Mouse (Mus musculus): ENCODE measurements around the gene Lpin3. TPM values are rescaled to one million over a fixed set of nuclear protein-coding genes. Genes with fewer than 3 reads are reported as not detected.

The Lpin3 gene
- polyA plus RNA-seq, 2 experiments = 2.3 to 2.9 TPM

DNA sequence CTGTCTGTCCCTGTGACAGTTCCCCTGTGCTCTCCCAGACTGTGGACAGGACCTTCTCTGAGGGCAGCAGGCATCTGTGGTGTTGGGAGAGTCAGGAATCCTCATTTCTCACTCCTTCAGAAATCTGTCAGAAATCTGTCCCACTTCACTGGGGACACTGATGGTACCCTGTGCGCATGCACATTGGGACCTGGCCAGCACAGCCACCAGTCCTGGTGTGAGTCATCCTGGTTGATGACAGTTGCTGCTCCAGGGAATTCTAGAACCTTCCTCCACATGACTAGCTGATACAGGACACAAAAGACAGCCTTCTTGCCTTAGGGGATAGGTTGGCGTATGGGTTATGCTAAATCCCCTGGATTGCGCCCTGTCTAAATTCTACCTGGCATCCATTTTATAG, 36.8 kb downstream of the Lpin3 start:
- H3K36me3 ChIP-seq (ENCODE audit: control insufficient read depth, insufficient read depth, low read length) = no peaks in the 10 kb centered on the region
- no peak for DNase-seq (ENCODE audit: low spot score)
- H3K9me3 ChIP-seq (ENCODE audit: control insufficient read depth, low read length) = 0 out of 2 replicates have a peak, but pooled peaks cover under 1% of the 10 kb centered on the region
- no peak for TF ChIP-seq POLR2A (IDR thresholded peaks at IDR 0.05; ENCODE audit: borderline replicate concordance, extremely low read depth, insufficient read depth, insufficient read length)
- H3K27me3 ChIP-seq (ENCODE audit: control insufficient read depth, insufficient read depth, low read length) = no peaks in the 10 kb centered on the region
- peaks cover 20% of the 10 kb centered on the region for H3K4me1 ChIP-seq (ENCODE audit: control insufficient read depth, insufficient read depth, low read length)
- WGBS = 93% methylated on average over 3 of the region's 3 CpGs
- no peak overlapping the region for H3K4me2 ChIP-seq (replicated peaks; ENCODE audit: low read depth, low read length, severe bottlenecking)
- H3K4me3 ChIP-seq (replicated peaks; ENCODE audit: low read length) = no peak overlapping the region
- no peak overlapping the region for H3K9ac ChIP-seq (ENCODE audit: low read depth, low read length, severe bottlenecking)
- H3K27ac ChIP-seq (replicated peaks; ENCODE audit: low read depth, low read length) = no peak overlapping the region
- ATAC-seq (ENCODE audit: low FRiP score, low read depth) = no peak

GRCm38 (mm10) chr2:160918154-160918929, 37.9 kb downstream of the Lpin3 start:
- no peak overlapping the region for H3K27ac ChIP-seq (replicated peaks; ENCODE audit: low read depth, low read length)
- ATAC-seq (ENCODE audit: low FRiP score, low read depth) = no peak

DNA sequence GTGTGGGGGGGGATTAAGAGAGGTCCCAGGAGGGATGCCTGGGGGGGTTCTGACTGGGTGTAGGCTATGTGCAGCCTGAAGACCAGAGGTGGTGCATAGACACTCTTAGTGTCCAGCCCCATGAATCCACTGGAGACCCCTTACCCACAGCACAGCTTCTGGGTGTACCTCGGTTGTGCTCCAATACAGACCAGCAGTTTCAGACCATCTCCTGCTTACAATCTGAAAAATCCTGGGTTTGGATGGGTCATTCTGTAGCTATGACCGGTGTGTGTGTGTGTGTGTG, 38.4 kb downstream of the Lpin3 start:
- no peak for ATAC-seq (ENCODE audit: low FRiP score, low read depth)
- no peak for TF ChIP-seq POLR2A (IDR thresholded peaks at IDR 0.05; ENCODE audit: borderline replicate concordance, extremely low read depth, insufficient read depth, insufficient read length)
- 81% methylated on average over 2 of the region's 2 CpGs for WGBS
- no peak overlapping the region for H3K9ac ChIP-seq (ENCODE audit: low read depth, low read length, severe bottlenecking)
- H3K4me3 ChIP-seq (replicated peaks; ENCODE audit: low read length) = no peak overlapping the region
- no peak overlapping the region for H3K4me2 ChIP-seq (replicated peaks; ENCODE audit: low read depth, low read length, severe bottlenecking)
- 0 out of 2 replicates have a peak, but pooled peaks cover 3% of the 10 kb centered on the region for H3K9me3 ChIP-seq (ENCODE audit: control insufficient read depth, low read length)
- H3K27ac ChIP-seq (replicated peaks; ENCODE audit: low read depth, low read length) = no peak overlapping the region
- H3K27me3 ChIP-seq (ENCODE audit: control insufficient read depth, insufficient read depth, low read length) = no peaks in the 10 kb centered on the region
- DNase-seq (ENCODE audit: low spot score) = no peak
- peaks cover 12% of the 10 kb centered on the region for H3K4me1 ChIP-seq (ENCODE audit: control insufficient read depth, insufficient read depth, low read length)
- no peaks in the 10 kb centered on the region for H3K36me3 ChIP-seq (ENCODE audit: control insufficient read depth, insufficient read depth, low read length)

More at GRCm38 (mm10) chr2:160918154-160918929, 37.9 kb downstream of the Lpin3 start:
- Histone ChIP-seq H3K4me2 (replicated peaks; ENCODE audit: low read depth, low read length, severe bottlenecking) (no peak overlapping the region), H3K36me3 (ENCODE audit: control insufficient read depth, insufficient read depth, low read length) (no peaks in the 10 kb centered on the region), H3K4me1 (ENCODE audit: control insufficient read depth, insufficient read depth, low read length) (peaks cover 12% of the 10 kb centered on the region), H3K4me3 (replicated peaks; ENCODE audit: low read length) (no peak overlapping the region), H3K9me3 (ENCODE audit: control insufficient read depth, low read length) (0 out of 2 replicates have a peak, but pooled peaks cover 3% of the 10 kb centered on the region), H3K27me3 (ENCODE audit: control insufficient read depth, insufficient read depth, low read length) (no peaks in the 10 kb centered on the region), H3K9ac (ENCODE audit: low read depth, low read length, severe bottlenecking) (no peak overlapping the region)
- WGBS = 67% methylated on average over 8 of the region's 8 CpGs
- no peak for DNase-seq (ENCODE audit: low spot score)
- no peak for TF ChIP-seq POLR2A (IDR thresholded peaks at IDR 0.05; ENCODE audit: borderline replicate concordance, extremely low read depth, insufficient read depth, insufficient read length)

DNA sequence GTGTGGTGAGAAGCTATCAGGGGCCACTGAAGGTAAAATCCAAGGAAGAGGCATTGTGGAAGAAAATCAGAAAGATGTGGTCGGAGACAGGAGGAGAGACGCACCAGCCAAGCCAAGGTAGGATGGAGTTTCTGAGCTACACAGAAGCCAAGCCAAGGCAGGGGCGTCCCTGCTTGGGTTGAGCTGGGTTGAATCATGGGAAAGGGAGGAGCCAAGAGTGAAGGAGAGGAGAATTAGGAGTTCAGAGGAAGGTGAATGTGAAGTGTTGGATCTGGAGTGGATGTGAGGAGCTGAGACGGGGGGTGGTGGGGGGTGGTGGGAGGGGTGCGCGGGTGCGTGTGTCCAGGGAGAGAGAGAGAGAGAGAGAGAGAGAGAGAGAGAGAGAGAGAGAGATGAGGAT, 40.8 kb downstream of the Lpin3 start:
- Histone ChIP-seq H3K4me3 (replicated peaks; ENCODE audit: low read length) (no peak overlapping the region), H3K36me3 (ENCODE audit: control insufficient read depth, insufficient read depth, low read length) (no peaks in the 10 kb centered on the region), H3K27ac (replicated peaks; ENCODE audit: low read depth, low read length) (no peak overlapping the region), H3K27me3 (ENCODE audit: control insufficient read depth, insufficient read depth, low read length) (no peaks in the 10 kb centered on the region), H3K9me3 (ENCODE audit: control insufficient read depth, low read length) (0 out of 2 replicates have a peak, but pooled peaks cover 3% of the 10 kb centered on the region), H3K4me2 (replicated peaks; ENCODE audit: low read depth, low read length, severe bottlenecking) (no peak overlapping the region), H3K4me1 (ENCODE audit: control insufficient read depth, insufficient read depth, low read length) (peaks cover 6% of the 10 kb centered on the region; the same call in 1 of the 2 replicates), H3K9ac (ENCODE audit: low read depth, low read length, severe bottlenecking) (no peak overlapping the region)
- 38% methylated on average over 7 of the region's 7 CpGs for WGBS
- DNase-seq (ENCODE audit: low spot score) = no peak
- no peak for TF ChIP-seq POLR2A (IDR thresholded peaks at IDR 0.05; ENCODE audit: borderline replicate concordance, extremely low read depth, insufficient read depth, insufficient read length)
- ATAC-seq (ENCODE audit: low FRiP score, low read depth) = no peak

- H3K27me3 ChIP-seq (ENCODE audit: control insufficient read depth, insufficient read depth, low read length) = no peaks in the 10 kb centered on the region
- no peaks in the 10 kb centered on the region for H3K36me3 ChIP-seq (ENCODE audit: control insufficient read depth, insufficient read depth, low read length)
- H3K9me3 ChIP-seq (ENCODE audit: control insufficient read depth, low read length) = 0 out of 2 replicates have a peak, but pooled peaks cover 3% of the 10 kb centered on the region
- no peak overlapping the region for H3K4me2 ChIP-seq (replicated peaks; ENCODE audit: low read depth, low read length, severe bottlenecking)
- no peak for TF ChIP-seq POLR2A (IDR thresholded peaks at IDR 0.05; ENCODE audit: borderline replicate concordance, extremely low read depth, insufficient read depth, insufficient read length)
- peaks cover 6% of the 10 kb centered on the region; the same call in 1 of the 2 replicates for H3K4me1 ChIP-seq (ENCODE audit: control insufficient read depth, insufficient read depth, low read length)
- WGBS = 73% methylated on average over 9 of the region's 9 CpGs
- peak overlapping the region; percentile 55; the same call in 1 of the 2 replicates for H3K27ac ChIP-seq (replicated peaks; ENCODE audit: low read depth, low read length)
- ATAC-seq (ENCODE audit: low FRiP score, low read depth) (no peak), DNase-seq (ENCODE audit: low spot score) (no peak)
- no peak overlapping the region for H3K9ac ChIP-seq (ENCODE audit: low read depth, low read length, severe bottlenecking)
- no peak overlapping the region for H3K4me3 ChIP-seq (replicated peaks; ENCODE audit: low read length)
These were observed 44.7 kb downstream of the Lpin3 start for GRCm38 (mm10) chr2:160925203-160925602.

Measured in limb, embryonic 14.5 days (tissue).